Mouse (Mus musculus) gastrocnemius, adult 8-10 months (tissue): ENCODE measurements around the gene Slc2a4. TPM values are rescaled to one million over a fixed set of nuclear protein-coding genes. Genes with fewer than 3 reads are reported as not detected.
"Not testable (repeated sequence)": the region's sequence is repeated elsewhere in the genome, so short reads cannot be mapped to it uniquely, and the experiment has no call there.

Experiments used
- DNase-seq, 2 experiments: peaks; one replicate each; pipeline ENCODE4 v3.0.0; 2022; ENCODE audit warnings: low spot score in 2 of 2
- total RNA-seq, 4 experiments: library from RNA; stranded (reverse); gene quantifications; 2 replicates each; pipeline ENCODE4 v1.2.4; 2022

Slc2a4 gene
- total RNA-seq, 4 experiments from 2014 or later = 397 to 490 (median 424) TPM

- no peak for DNase-seq
These were observed 26.9 kb upstream of the Slc2a4 start for GRCm38 (mm10) chr11:69974907-69975306.

- no peak for DNase-seq
These were observed 22.8 kb upstream of the Slc2a4 start for GRCm38 (mm10) chr11:69970775-69971174.

- DNase-seq = no peak
These were observed 22.2 kb upstream of the Slc2a4 start for GRCm38 (mm10) chr11:69970222-69970621.

GRCm38 (mm10) chr11:69968793-69969192, 20.8 kb upstream of the Slc2a4 start:
- no peak for DNase-seq

- no peak for DNase-seq
These were observed 19.0 kb upstream of the Slc2a4 start for GRCm38 (mm10) chr11:69966860-69967517.

- no peak for DNase-seq
These were observed 18.2 kb upstream of the Slc2a4 start for GRCm38 (mm10) chr11:69966006-69966859.

- no peak for DNase-seq
These were observed 17.4 kb upstream of the Slc2a4 start for GRCm38 (mm10) chr11:69965271-69966005.

- no peak for DNase-seq
These were observed 16.8 kb upstream of the Slc2a4 start, which contains the start of gene Cldn7 for GRCm38 (mm10) chr11:69964650-69965270. Gene Cldn7 (plus strand): TSS chr11:69964779.

- DNase-seq = no peak
These were observed 13.9 kb upstream of the Slc2a4 start for GRCm38 (mm10) chr11:69961841-69962240.

- no peak for DNase-seq
These were observed 12.6 kb upstream of the Slc2a4 start for GRCm38 (mm10) chr11:69960616-69961015.

- no peak for DNase-seq
These were observed 8.2 kb upstream of the Slc2a4 start for GRCm38 (mm10) chr11:69956218-69956617.

GRCm38 (mm10) chr11:69955618-69956017, 7.6 kb upstream of the Slc2a4 start:
- DNase-seq = not testable (repeated sequence)

- no peak for DNase-seq
These were observed 5.4 kb upstream of the Slc2a4 start for GRCm38 (mm10) chr11:69953267-69953915.

- DNase-seq = no peak
These were observed 4.3 kb upstream of the Slc2a4 start for GRCm38 (mm10) chr11:69952274-69952673.

- DNase-seq = no peak
These were observed 2.9 kb upstream of the Slc2a4 start for GRCm38 (mm10) chr11:69950807-69951459.

- peak; percentile 90 to 92 for DNase-seq
These were observed 769 bp upstream of the Slc2a4 start for GRCm38 (mm10) chr11:69948763-69949150.

GRCm38 (mm10) chr11:69947337-69948065, 487 bp downstream of the Slc2a4 start:
- DNase-seq = peak; percentile 81 to 85

GRCm38 (mm10) chr11:69945997-69946891, 1.7 kb downstream of the Slc2a4 start:
- DNase-seq = no peak

GRCm38 (mm10) chr11:69945216-69945615, 2.8 kb downstream of the Slc2a4 start:
- DNase-seq = no peak
